35 mouse cellular contexts compared by ENCODE assay signal in the genomic region with DNA sequence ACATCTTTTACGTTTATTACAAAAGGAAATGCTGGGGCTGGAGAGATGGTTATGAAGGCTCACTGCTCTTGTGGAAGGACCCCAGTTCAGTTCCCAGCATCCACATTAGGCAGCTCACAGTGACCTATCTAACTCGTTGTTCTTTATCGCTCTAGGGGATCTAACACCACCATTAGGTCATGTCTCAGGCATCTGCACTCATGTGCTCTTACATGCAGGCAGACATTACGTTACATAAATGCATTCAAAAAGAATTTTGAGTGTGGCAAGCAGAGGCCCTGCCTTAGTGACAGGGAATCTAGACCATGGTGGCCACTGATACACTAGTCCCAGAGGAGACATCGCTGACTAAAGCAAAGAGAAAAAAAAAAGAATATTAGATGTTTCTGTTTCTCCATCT. TPM values are rescaled to one million over a fixed set of nuclear protein-coding genes. Genes with fewer than 3 reads are reported as not detected.
DNase-seq lines count a peak whose midpoint lies in the region; ATAC-seq and TF ChIP-seq lines count a peak whose summit lies in the region.
"Had no signal": no experiment of that assay in that cellular context is flagged by ENCODE, and none has a peak within 500 bp of the region (broad histone marks: within the 10 kb centered on the region; RNA-seq: fewer than 3 reads in every experiment).

No protein-coding gene starts in this region.

- H3K9me3 ChIP-seq in lung, postnatal 0 days (ENCODE audit: low read length), result no peaks in the 10 kb centered on the region
- H3K9me3 ChIP-seq in liver, embryonic 14.5 days (ENCODE audit: control insufficient read depth, low read length), result no peaks in the 10 kb centered on the region
- no peaks in the 10 kb centered on the region for H3K9me3 ChIP-seq in forebrain, embryonic 15.5 days
- no peaks in the 10 kb centered on the region for H3K9me3 ChIP-seq in hindbrain, embryonic 12.5 days (replicated peaks)
- H3K9me3 ChIP-seq: embryonic facial prominence, embryonic 13.5 days; forebrain, embryonic 13.5 days; intestine, embryonic 15.5 days; limb, embryonic 12.5 days had no signal

- no peaks in the 10 kb centered on the region for H3K4me1 ChIP-seq in lung, postnatal 0 days (ENCODE audit: insufficient read depth, low read depth, low read length)
- H3K4me1 ChIP-seq in liver, embryonic 14.5 days (replicated peaks; ENCODE audit: control insufficient read depth in 2 of 2, insufficient read depth in 2 of 2, low read length in 1 of 2), result peaks cover 31 to 36% of the 10 kb centered on the region in 2 experiments
- no peaks in the 10 kb centered on the region for H3K4me1 ChIP-seq in forebrain, embryonic 15.5 days
- no peaks in the 10 kb centered on the region for H3K4me1 ChIP-seq in hindbrain, embryonic 12.5 days
- H3K4me1 ChIP-seq: embryonic facial prominence, embryonic 13.5 days; forebrain, embryonic 13.5 days; intestine, embryonic 15.5 days; limb, embryonic 12.5 days had no signal

- H3K27me3 ChIP-seq in lung, postnatal 0 days (replicated peaks; ENCODE audit: insufficient read depth, low read length), result no peaks in the 10 kb centered on the region
- H3K27me3 ChIP-seq in liver, embryonic 14.5 days (ENCODE audit: control insufficient read depth, insufficient read depth, low read length), result no peaks in the 10 kb centered on the region
- no peaks in the 10 kb centered on the region for H3K27me3 ChIP-seq in forebrain, embryonic 15.5 days
- no peaks in the 10 kb centered on the region for H3K27me3 ChIP-seq in hindbrain, embryonic 12.5 days
- H3K27me3 ChIP-seq: embryonic facial prominence, embryonic 13.5 days; forebrain, embryonic 13.5 days; intestine, embryonic 15.5 days had no signal

- H3K36me3 ChIP-seq in lung, postnatal 0 days (ENCODE audit: insufficient read depth, low read length), result no peaks in the 10 kb centered on the region
- no peaks in the 10 kb centered on the region for H3K36me3 ChIP-seq in liver, embryonic 14.5 days (replicated peaks; ENCODE audit: control insufficient read depth, insufficient read depth, low read depth)
- no peaks in the 10 kb centered on the region for H3K36me3 ChIP-seq in forebrain, embryonic 15.5 days
- H3K36me3 ChIP-seq in hindbrain, embryonic 12.5 days, result no peaks in the 10 kb centered on the region
- H3K36me3 ChIP-seq: embryonic facial prominence, embryonic 13.5 days; intestine, embryonic 15.5 days; limb, embryonic 12.5 days had no signal

- H3K27ac ChIP-seq in lung, postnatal 0 days (ENCODE audit: low read length), result no peak overlapping the region
- H3K27ac ChIP-seq in liver, embryonic 14.5 days, result peak overlapping the region; percentile 86
- no peak overlapping the region for H3K27ac ChIP-seq in forebrain, embryonic 15.5 days (replicated peaks)
- no peak overlapping the region for H3K27ac ChIP-seq in hindbrain, embryonic 12.5 days
- H3K27ac ChIP-seq: embryonic facial prominence, embryonic 13.5 days; forebrain, embryonic 13.5 days; hindbrain, postnatal 0 days; intestine, embryonic 15.5 days; kidney, postnatal 0 days; limb, embryonic 12.5 days had no signal

- no peak for TF ChIP-seq CTCF in lung, postnatal 0 days (IDR thresholded peaks at IDR 0.05)
- no peak for TF ChIP-seq CTCF in liver, embryonic 14.5 days (IDR thresholded peaks at IDR 0.05; ENCODE audit: low read depth)

- 62% methylated on average over 5 of the region's 5 CpGs for WGBS in lung, postnatal 0 days
- 45% methylated on average over 5 of the region's 5 CpGs for WGBS in liver, embryonic 14.5 days (ENCODE audit: insufficient replicate concordance)
- WGBS in forebrain, embryonic 15.5 days, result 91% methylated on average over 5 of the region's 5 CpGs
- WGBS in hindbrain, embryonic 12.5 days, result 91% methylated on average over 5 of the region's 5 CpGs

- no peak overlapping the region for H3K4me2 ChIP-seq in lung, postnatal 0 days (replicated peaks; ENCODE audit: low read depth, low read length)
- peak overlapping the region; percentile 66 for H3K4me2 ChIP-seq in liver, embryonic 14.5 days (ENCODE audit: low read depth)
- H3K4me2 ChIP-seq in forebrain, embryonic 15.5 days (replicated peaks), result no peak overlapping the region
- no peak overlapping the region for H3K4me2 ChIP-seq in hindbrain, embryonic 12.5 days (replicated peaks)
- H3K4me2 ChIP-seq: embryonic facial prominence, embryonic 13.5 days; forebrain, embryonic 13.5 days; intestine, embryonic 15.5 days; limb, embryonic 12.5 days; midbrain, embryonic 11.5 days had no signal

- DNase-seq in lung, postnatal 0 days (ENCODE audit: low spot score), result peak; percentile 21
- DNase-seq in lung, postnatal 36 days, result no peak
- DNase-seq in liver, embryonic 14.5 days (ENCODE audit: low read depth in 3 of 3, low spot score in 3 of 3), result no peak
- DNase-seq in kidney, postnatal 4 days, result no peak
- DNase-seq: cerebellum, adult 11 months; cerebellum, adult 9-11 months; gastrocnemius, postnatal 25 days; heart, adult 18-20 months; kidney, adult 8-10 months; layer of hippocampus, adult 9-11 months; lung, adult 18-20 months; lung, postnatal 10 days; right cerebral cortex, adult 18-20 months had no signal

- ATAC-seq in lung, postnatal 0 days, result peak; percentile 63
- peak; percentile 29 for ATAC-seq in erythroblast, adult 5-6 weeks (replicated peaks; ENCODE audit: low FRiP score, poor library complexity, severe bottlenecking)
- ATAC-seq in liver, embryonic 14.5 days (ENCODE audit: insufficient read depth), result peak; percentile 1; the same call in 1 of the 2 replicates
- ATAC-seq in megakaryocyte-erythroid progenitor cell, adult 5-6 weeks (replicated peaks; ENCODE audit: low FRiP score, low TSS enrichment, poor library complexity, severe bottlenecking), result peak; percentile 42
- no peak for ATAC-seq in forebrain, embryonic 15.5 days (replicated peaks)
- ATAC-seq in hindbrain, embryonic 12.5 days (ENCODE audit: low FRiP score), result no peak
- ATAC-seq: CD4-positive, CD25-positive, alpha-beta regulatory T cell, adult 4 months; forebrain, embryonic 13.5 days; hindbrain, postnatal 0 days; intestine, embryonic 15.5 days; midbrain, embryonic 16.5 days had no signal

- H3K4me3 ChIP-seq in lung, postnatal 0 days (ENCODE audit: low read depth, low read length), result no peak overlapping the region
- H3K4me3 ChIP-seq in liver, embryonic 14.5 days (ENCODE audit: insufficient read depth in 1 of 2, low read depth in 2 of 2, low read length in 2 of 2), result peak overlapping the region in 1 of 2 experiments; percentile 30; a peak in 1 of 4 replicates
- no peak overlapping the region for H3K4me3 ChIP-seq in forebrain, embryonic 15.5 days
- H3K4me3 ChIP-seq in hindbrain, embryonic 12.5 days, result no peak overlapping the region
- H3K4me3 ChIP-seq: embryonic facial prominence, embryonic 13.5 days; forebrain, embryonic 13.5 days; intestine, embryonic 15.5 days; limb, embryonic 12.5 days had no signal

- no peak overlapping the region for H3K9ac ChIP-seq in lung, postnatal 0 days (replicated peaks; ENCODE audit: low read depth)
- peak overlapping the region; percentile 52; the same call in 1 of the 2 replicates for H3K9ac ChIP-seq in liver, embryonic 14.5 days (replicated peaks)
- H3K9ac ChIP-seq in forebrain, embryonic 15.5 days (replicated peaks), result no peak overlapping the region
- H3K9ac ChIP-seq in hindbrain, embryonic 12.5 days, result no peak overlapping the region
- H3K9ac ChIP-seq: embryonic facial prominence, embryonic 13.5 days; forebrain, embryonic 13.5 days; intestine, embryonic 15.5 days; limb, embryonic 12.5 days had no signal

- TF ChIP-seq EP300 in lung, postnatal 0 days (IDR thresholded peaks at IDR 0.05), result peak; percentile 50
- TF ChIP-seq EP300 in liver, embryonic 14.5 days (IDR thresholded peaks at IDR 0.05; ENCODE audit: low read depth), result no peak

RNA-seq across cellular contexts. Expression of gene Opn4, which starts 23.1 kb away (rescaled TPM):
- 0.12 and 0.15 TPM in 2 replicates for polyA plus RNA-seq in lung, postnatal 0 days (2015; fragmentation: Nextera tagmentation; extraction: Ambion mirVana)
- not detected in 2 replicates for total RNA-seq in erythroblast, adult 5-6 weeks (2015; ENCODE audit: low replicate concordance)
- total RNA-seq in erythroblast, adult 5-6 weeks (2017; ENCODE audit: low replicate concordance), result not detected in 2 replicates
- not detected in 2 replicates for polyA plus RNA-seq in liver, embryonic 14.5 days (2012; rRNA removed)
- not detected in 2 replicates for polyA plus RNA-seq in liver, embryonic 14.5 days (2014; fragmentation: Nextera tagmentation; extraction: Ambion mirVana)
- not detected in 2 replicates for total RNA-seq in megakaryocyte-erythroid progenitor cell, adult 5-6 weeks (2014; fragmentation: Nextera tagmentation)
- not detected in 2 replicates for total RNA-seq in megakaryocyte-erythroid progenitor cell, adult 5-6 weeks (2017)
- not detected in 2 replicates for polyA plus RNA-seq in forebrain, embryonic 15.5 days (2015; fragmentation: Nextera tagmentation; extraction: Ambion mirVana)
- polyA plus RNA-seq in hindbrain, embryonic 12.5 days (2016; fragmentation: Nextera tagmentation; extraction: Ambion mirVana), result not detected in 2 replicates
- total RNA-seq: adrenal gland, postnatal 10 days; common myeloid progenitor, adult 5-6 weeks; gastrocnemius, adult 18-20 months; gastrocnemius, postnatal 25 days; hindbrain, postnatal 0 days; left cerebral cortex, adult 18-20 months; left cerebral cortex, postnatal 14 days; neutrophil, adult 5-6 weeks had no signal
- polyA plus RNA-seq: CD4-positive, CD25-positive, alpha-beta regulatory T cell, adult 4 months; embryonic facial prominence, embryonic 13.5 days; forebrain, embryonic 13.5 days; hindbrain, embryonic 11.5 days; intestine, embryonic 15.5 days; midbrain, embryonic 11.5 days; midbrain, embryonic 16.5 days; neural tube, embryonic 11.5 days; spleen, adult 2 months had no signal

RNA-seq across cellular contexts. Expression of gene Ldb3, which starts 34.6 kb away (rescaled TPM):
- 2.6 and 3.3 TPM in 2 replicates for polyA plus RNA-seq in lung, postnatal 0 days (2015; fragmentation: Nextera tagmentation; extraction: Ambion mirVana)
- total RNA-seq in erythroblast, adult 5-6 weeks (2015; ENCODE audit: low replicate concordance), result not detected in 2 replicates
- total RNA-seq in erythroblast, adult 5-6 weeks (2017; ENCODE audit: low replicate concordance), result not detected in 2 replicates
- 0.03 and 0.07 TPM in 2 replicates for polyA plus RNA-seq in liver, embryonic 14.5 days (2012; rRNA removed)
- polyA plus RNA-seq in liver, embryonic 14.5 days (2014; fragmentation: Nextera tagmentation; extraction: Ambion mirVana), result 0.04 and 0.05 TPM in 2 replicates
- not detected in 2 replicates for total RNA-seq in megakaryocyte-erythroid progenitor cell, adult 5-6 weeks (2014; fragmentation: Nextera tagmentation)
- not detected in 2 replicates for total RNA-seq in megakaryocyte-erythroid progenitor cell, adult 5-6 weeks (2017)
- 0.46 and 0.60 TPM in 2 replicates for polyA plus RNA-seq in forebrain, embryonic 15.5 days (2015; fragmentation: Nextera tagmentation; extraction: Ambion mirVana)
- polyA plus RNA-seq in hindbrain, embryonic 12.5 days (2016; fragmentation: Nextera tagmentation; extraction: Ambion mirVana), result 0.22 and 1.9 TPM in 2 replicates
- total RNA-seq: common myeloid progenitor, adult 5-6 weeks; neutrophil, adult 5-6 weeks had no signal
- polyA plus RNA-seq: CD4-positive, CD25-positive, alpha-beta regulatory T cell, adult 4 months had no signal

RNA-seq across cellular contexts. Expression of gene Wapl, which starts 50.7 kb away (rescaled TPM):
- 19.9 and 22.7 TPM in 2 replicates for polyA plus RNA-seq in lung, postnatal 0 days (2015; fragmentation: Nextera tagmentation; extraction: Ambion mirVana)
- total RNA-seq in erythroblast, adult 5-6 weeks (2015; ENCODE audit: low replicate concordance), result 144 and 152 TPM in 2 replicates
- total RNA-seq in erythroblast, adult 5-6 weeks (2017; ENCODE audit: low replicate concordance), result 291 and 438 TPM in 2 replicates
- polyA plus RNA-seq in liver, embryonic 14.5 days (2012; rRNA removed), result 12.1 and 25.2 TPM in 2 replicates
- polyA plus RNA-seq in liver, embryonic 14.5 days (2014; fragmentation: Nextera tagmentation; extraction: Ambion mirVana), result 25.0 and 28.1 TPM in 2 replicates
- 102 and 161 TPM in 2 replicates for total RNA-seq in megakaryocyte-erythroid progenitor cell, adult 5-6 weeks (2014; fragmentation: Nextera tagmentation)
- 201 and 208 TPM in 2 replicates for total RNA-seq in megakaryocyte-erythroid progenitor cell, adult 5-6 weeks (2017)
- polyA plus RNA-seq in forebrain, embryonic 15.5 days (2015; fragmentation: Nextera tagmentation; extraction: Ambion mirVana), result 21.6 and 22.3 TPM in 2 replicates
- polyA plus RNA-seq in hindbrain, embryonic 12.5 days (2016; fragmentation: Nextera tagmentation; extraction: Ambion mirVana), result 35.1 and 35.4 TPM in 2 replicates

Comparison
In these comparisons a context has a peak if more than half of its experiments do, and no peak if none do; other contexts are left out.
1. ATAC-seq: peak in lung, postnatal 0 days (single experiment), erythroblast, adult 5-6 weeks (single experiment), liver, embryonic 14.5 days (single experiment) and megakaryocyte-erythroid progenitor cell, adult 5-6 weeks (single experiment); none in forebrain, embryonic 15.5 days (single experiment) and hindbrain, embryonic 12.5 days (single experiment).